Mouse (Mus musculus): Measurements from ENCODE around the gene Uroc1. TPM values are rescaled to one million over a fixed set of nuclear protein-coding genes. Genes with fewer than 3 reads are reported as not detected.

Gene Uroc1
- not detected for total RNA-seq (2023)

GRCm38 (mm10) chr6:90332561-90333425, at the start of gene Uroc1:
Gene Uroc1 (plus strand): TSS chr6:90333284.

GRCm38 (mm10) chr6:90300919-90301318, 32.2 kb upstream of the Uroc1 start, which contains the start of gene BC048671:
Gene BC048671 (plus strand): TSS chr6:90301219.

GRCm38 (mm10) chr6:90324991-90325390, 8.1 kb upstream of the Uroc1 start, which contains the start of gene Chst13:
Gene Chst13 (minus strand): TSS chr6:90325185.

DNA sequence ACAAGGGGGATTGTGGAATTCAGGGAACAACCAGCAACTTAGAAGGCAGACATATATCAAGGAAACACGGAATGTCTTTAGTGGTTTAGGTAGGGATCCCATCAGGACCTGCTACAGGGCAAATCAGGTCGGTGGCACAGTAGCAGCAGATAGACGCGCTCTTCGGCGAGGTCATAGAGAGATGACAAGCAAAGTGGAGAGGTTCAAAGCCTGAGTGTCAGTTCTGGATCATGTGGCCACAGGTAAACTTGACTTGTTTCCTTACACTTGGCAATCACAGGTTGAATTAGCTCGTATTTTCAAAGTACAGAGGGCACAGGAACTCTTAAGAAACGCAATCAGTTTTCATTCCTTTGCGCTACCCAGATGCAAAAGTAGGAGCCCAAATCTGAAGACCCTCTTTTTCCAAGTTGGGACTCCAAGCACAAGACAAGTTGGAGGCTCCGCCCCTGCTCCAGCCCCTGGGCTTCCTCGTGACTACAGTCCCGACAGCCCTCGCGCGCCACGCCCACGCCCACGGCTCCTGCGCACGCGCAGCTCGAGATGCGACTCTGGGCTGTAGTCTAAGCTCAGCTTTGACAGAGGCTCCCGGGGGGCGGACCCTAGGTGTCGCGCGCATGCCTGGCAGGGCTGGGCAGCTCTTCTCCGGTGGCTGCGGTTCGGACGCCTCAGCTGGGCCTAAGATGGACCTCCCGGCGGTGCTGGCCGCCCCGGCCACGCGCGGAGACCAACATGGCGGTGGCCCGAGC, 36.1 kb downstream of the Uroc1 start, which contains the start of gene Zxdc:
Zxdc (plus strand) TSS at position 517 of the 749 bp plus-strand sequence.

Other genes starting within 250 kb of the Uroc1 start
- not detected for gene Vmn1r50, start 231.9 kb upstream of the Uroc1 start, total RNA-seq (2023)
- not detected for gene Vmn1r51, start 210.7 kb upstream of the Uroc1 start, total RNA-seq (2023)
- not detected for gene Vmn1r52, start 158.5 kb upstream of the Uroc1 start, total RNA-seq (2023)
- not detected for gene V1ra8, start 130.5 kb upstream of the Uroc1 start, total RNA-seq (2023)
- gene Vmn1r53, start 108.8 kb upstream of the Uroc1 start, total RNA-seq (2023) = not detected
- not detected for gene Vmn1r54, start 87.0 kb upstream of the Uroc1 start, total RNA-seq (2023)
- gene BC048671, start 32.1 kb upstream of the Uroc1 start, total RNA-seq (2023) = not detected
- gene Chst13, start 8.1 kb upstream of the Uroc1 start, total RNA-seq (2023) = not detected
- gene Zxdc, start 36.2 kb downstream of the Uroc1 start, total RNA-seq (2023) = 10 to 100 TPM; 37.9 to 40.0 TPM
- gene Cfap100, start 95.5 kb downstream of the Uroc1 start, total RNA-seq (2023) = not detected
- not detected for gene Klf15, start 129.3 kb downstream of the Uroc1 start, total RNA-seq (2023)
- 1 to 10 TPM in 1 of 2 experiments, under 1 TPM in 1; 0.71 to 1.2 TPM for gene Aldh1l1, start 153.1 kb downstream of the Uroc1 start, total RNA-seq (2023)